Mouse (Mus musculus): ENCODE measurements around the gene Csk.

DNA sequence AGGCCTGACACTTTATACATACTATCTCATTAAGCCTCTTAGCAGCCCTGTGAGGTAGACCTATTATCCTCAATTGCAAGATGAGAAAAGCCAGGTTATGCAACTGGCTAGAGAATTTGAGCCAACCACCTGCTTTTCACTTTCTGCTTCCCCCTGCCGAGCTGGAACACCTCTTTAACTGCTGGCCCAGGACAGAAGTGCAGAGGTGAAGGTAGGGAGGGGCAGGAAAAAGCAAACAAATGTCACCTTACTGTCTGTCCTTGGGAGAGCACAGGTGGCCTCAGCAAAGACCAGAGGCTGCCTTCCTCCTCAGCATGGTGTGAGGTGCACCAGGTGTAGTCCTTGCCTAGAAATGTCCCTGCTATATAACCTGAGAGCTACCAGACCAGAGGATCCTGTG is 14.8 kb upstream of the Csk start:
- TF ChIP-seq POLR2A (IDR thresholded peaks at IDR 0.05; ENCODE audit: low read depth, low read length) (no peak), CTCF (IDR thresholded peaks at IDR 0.05; ENCODE audit: borderline replicate concordance, insufficient read depth, low read length) (no peak)

Data from embryonic fibroblast, embryonic 13.5 days (primary cell).